Mouse (Mus musculus): ENCODE results near the gene Tmem179. TPM values are rescaled to one million over a fixed set of nuclear protein-coding genes. Genes with fewer than 3 reads are reported as not detected.

Tmem179 gene
- polyA plus RNA-seq, 1 experiment from 2014 or later, result 84.4 TPM

GRCm38 (mm10) chr12:112490444-112490939 lies 26.1 kb downstream of the Tmem179 start:
- Histone ChIP-seq H3K27ac (replicated peaks) (no peak overlapping the region), H3K9me3 (no peaks in the 10 kb centered on the region), H3K27me3 (no peaks in the 10 kb centered on the region), H3K36me3 (no peaks in the 10 kb centered on the region), H3K4me1 (replicated peaks) (peaks cover 9% of the 10 kb centered on the region; the same call in 1 of the 2 replicates), H3K9ac (no peak overlapping the region), H3K4me3 (no peak overlapping the region), H3K4me2 (no peak overlapping the region)
- WGBS, result 37% methylated on average over 3 of the region's 3 CpGs
- ATAC-seq (ENCODE audit: low FRiP score, low read depth), result no peak

DNA sequence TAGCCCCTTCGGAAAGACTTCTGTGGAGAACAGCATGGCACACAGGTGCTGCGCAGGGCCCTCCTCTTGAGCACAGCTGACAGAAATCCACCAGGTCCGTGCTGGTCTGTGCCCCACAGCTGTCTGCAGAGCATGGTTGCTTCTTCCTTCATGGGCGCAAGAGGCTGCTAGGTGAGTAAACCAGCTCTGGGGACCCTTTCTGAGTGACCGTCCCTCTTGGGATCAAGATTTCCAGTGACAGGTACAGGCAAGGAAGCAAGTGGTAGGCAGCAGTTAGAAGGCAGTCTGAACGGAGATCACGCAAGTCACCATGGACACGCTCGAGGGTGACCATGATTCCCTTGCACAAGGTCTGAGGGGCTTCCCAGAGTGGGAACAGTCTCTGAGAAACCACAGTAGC lies 27.0 kb downstream of the Tmem179 start:
- H3K9me3 ChIP-seq, result no peaks in the 10 kb centered on the region
- H3K27ac ChIP-seq (replicated peaks), result no peak overlapping the region
- H3K36me3 ChIP-seq, result no peaks in the 10 kb centered on the region
- H3K4me1 ChIP-seq (replicated peaks), result peaks cover 9% of the 10 kb centered on the region; the same call in 1 of the 2 replicates
- H3K27me3 ChIP-seq, result no peaks in the 10 kb centered on the region
- WGBS, result 94% methylated on average over 9 of the region's 9 CpGs
- ATAC-seq (ENCODE audit: low FRiP score, low read depth), result no peak
- H3K9ac ChIP-seq, result no peak overlapping the region
- no peak overlapping the region for H3K4me2 ChIP-seq
- H3K4me3 ChIP-seq, result no peak overlapping the region

DNA sequence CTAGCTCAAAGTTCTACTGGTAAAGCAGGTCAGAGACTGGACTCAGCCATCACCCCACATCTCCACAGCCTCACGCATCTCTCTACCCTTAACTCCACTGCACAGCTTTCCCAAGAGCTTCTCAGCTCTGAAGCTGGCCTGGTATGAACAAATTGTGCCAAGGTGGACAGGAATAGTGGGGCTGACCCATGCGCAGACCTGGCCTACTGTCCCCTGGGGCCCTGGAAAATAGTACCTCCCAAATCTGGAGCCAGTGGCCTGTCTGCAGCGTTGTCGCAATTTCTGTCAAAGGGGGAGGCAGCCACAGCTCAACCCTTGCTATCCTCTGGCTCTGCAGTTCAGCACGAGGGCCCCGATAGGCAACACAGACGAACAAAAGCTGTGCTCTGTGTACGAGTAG lies 27.4 kb downstream of the Tmem179 start, which contains the start of gene A530016L24Rik:
A530016L24Rik (plus strand) TSS at position 315 of the 400 bp plus-strand sequence.
- Histone ChIP-seq H3K9me3 (no peaks in the 10 kb centered on the region), H3K27me3 (no peaks in the 10 kb centered on the region), H3K27ac (replicated peaks) (no peak within 1 kb of the TSS), H3K9ac (no peak within 1 kb of the TSS), H3K36me3 (no peaks in the 10 kb centered on the region), H3K4me1 (replicated peaks) (peaks cover 10% of the 10 kb centered on the region; the same call in 1 of the 2 replicates), H3K4me3 (no peak within 1 kb of the TSS), H3K4me2 (no peak within 1 kb of the TSS)
- WGBS, result 93% methylated on average over 8 of the region's 8 CpGs
- ATAC-seq (ENCODE audit: low FRiP score, low read depth), result no peak

GRCm38 (mm10) chr12:112473777-112474176 lies 42.8 kb downstream of the Tmem179 start:
- no peak overlapping the region for H3K4me3 ChIP-seq
- peak; percentile 74 for ATAC-seq (ENCODE audit: low FRiP score, low read depth)
- 16% methylated on average over 9 of the region's 9 CpGs for WGBS
- peaks cover 19% of the 10 kb centered on the region for H3K27me3 ChIP-seq
- H3K9ac ChIP-seq, result no peak overlapping the region
- no peak overlapping the region for H3K4me2 ChIP-seq
- H3K9me3 ChIP-seq, result no peaks in the 10 kb centered on the region
- H3K4me1 ChIP-seq (replicated peaks), result peaks cover 11% of the 10 kb centered on the region
- H3K36me3 ChIP-seq, result no peaks in the 10 kb centered on the region
- H3K27ac ChIP-seq (replicated peaks), result no peak overlapping the region

- Histone ChIP-seq H3K4me3 (no peak overlapping the region), H3K27me3 (peaks cover 23% of the 10 kb centered on the region), H3K36me3 (no peaks in the 10 kb centered on the region), H3K9me3 (no peaks in the 10 kb centered on the region), H3K27ac (replicated peaks) (no peak overlapping the region), H3K4me1 (replicated peaks) (peaks cover 15% of the 10 kb centered on the region), H3K4me2 (no peak overlapping the region), H3K9ac (no peak overlapping the region)
- ATAC-seq (ENCODE audit: low FRiP score, low read depth), result no peak
- WGBS, result 36% methylated on average over 5 of the region's 5 CpGs
Measured at GRCm38 (mm10) chr12:112470216-112470615, 46.3 kb downstream of the Tmem179 start.

- 78% methylated on average over 7 of the region's 7 CpGs for WGBS
- H3K36me3 ChIP-seq, result no peaks in the 10 kb centered on the region
- no peak overlapping the region for H3K9ac ChIP-seq
- H3K4me2 ChIP-seq, result no peak overlapping the region
- ATAC-seq (ENCODE audit: low FRiP score, low read depth), result no peak
- no peak overlapping the region for H3K4me3 ChIP-seq
- no peaks in the 10 kb centered on the region for H3K9me3 ChIP-seq
- no peak overlapping the region for H3K27ac ChIP-seq (replicated peaks)
- H3K27me3 ChIP-seq, result peaks cover 17% of the 10 kb centered on the region; the same call in 1 of the 2 replicates
- H3K4me1 ChIP-seq (replicated peaks), result peaks cover 21% of the 10 kb centered on the region
Measured at GRCm38 (mm10) chr12:112469393-112469792, 47.2 kb downstream of the Tmem179 start.

DNA sequence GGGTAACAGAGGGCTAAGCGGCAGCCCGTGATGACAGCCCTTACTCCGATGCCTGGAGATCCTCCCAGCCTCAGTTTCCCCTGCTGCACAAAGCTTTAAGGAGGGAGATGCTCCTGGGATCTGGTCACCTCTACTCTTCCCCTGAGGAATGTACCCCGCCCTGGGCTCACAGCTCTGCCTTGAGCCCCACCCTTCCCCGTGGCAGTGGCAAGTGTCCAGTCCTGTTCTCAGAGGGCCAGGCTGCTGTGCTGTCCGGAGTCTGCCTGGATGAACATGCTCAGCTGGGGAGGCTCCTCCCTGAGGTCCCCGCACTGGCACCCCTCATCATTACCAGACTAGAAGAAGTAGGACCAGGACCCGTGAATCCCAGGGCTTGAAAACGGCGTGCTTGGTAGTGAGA lies 49.2 kb downstream of the Tmem179 start:
- no peak overlapping the region for H3K27ac ChIP-seq (replicated peaks)
- H3K36me3 ChIP-seq, result no peaks in the 10 kb centered on the region
- H3K4me2 ChIP-seq, result no peak overlapping the region
- H3K9me3 ChIP-seq, result no peaks in the 10 kb centered on the region
- H3K4me3 ChIP-seq, result no peak overlapping the region
- H3K27me3 ChIP-seq, result 0 out of 2 replicates have a peak, but pooled peaks cover 10% of the 10 kb centered on the region
- 81% methylated on average over 10 of the region's 10 CpGs for WGBS
- ATAC-seq (ENCODE audit: low FRiP score, low read depth), result no peak
- H3K9ac ChIP-seq, result no peak overlapping the region
- H3K4me1 ChIP-seq (replicated peaks), result peaks cover 18% of the 10 kb centered on the region

DNA sequence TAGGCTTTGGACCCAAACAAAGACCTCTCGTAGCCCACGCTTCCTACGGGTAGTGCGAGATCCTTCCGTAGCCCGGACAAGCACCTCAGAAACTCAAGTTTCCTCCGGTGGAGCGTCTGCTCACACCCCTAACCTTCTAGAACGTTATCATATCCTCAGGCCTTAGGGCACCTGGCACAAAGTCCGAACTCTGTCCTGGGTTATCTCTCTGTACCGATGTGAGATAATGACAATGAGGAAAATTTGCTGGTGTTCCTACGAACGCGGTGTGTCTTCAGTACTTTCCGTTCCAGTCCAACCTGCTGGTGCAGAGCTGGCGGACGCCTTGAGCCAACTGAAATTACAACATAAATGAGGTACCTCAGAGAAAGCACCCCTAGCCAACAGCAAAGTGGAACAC lies 50.6 kb downstream of the Tmem179 start:
- WGBS, result 93% methylated on average over 17 of the region's 17 CpGs
- H3K4me3 ChIP-seq, result no peak overlapping the region
- no peak for ATAC-seq (ENCODE audit: low FRiP score, low read depth)

GRCm38 (mm10) chr12:112464516-112464915 lies 52.0 kb downstream of the Tmem179 start:
- Histone ChIP-seq H3K4me1 (replicated peaks) (peaks cover 10% of the 10 kb centered on the region; the same call in 1 of the 2 replicates), H3K4me2 (no peak overlapping the region), H3K9me3 (no peaks in the 10 kb centered on the region), H3K4me3 (no peak overlapping the region), H3K27me3 (0 out of 2 replicates have a peak, but pooled peaks cover 12% of the 10 kb centered on the region), H3K9ac (no peak overlapping the region), H3K27ac (replicated peaks) (no peak overlapping the region), H3K36me3 (no peaks in the 10 kb centered on the region)
- 77% methylated on average over 3 of the region's 3 CpGs for WGBS
- no peak for ATAC-seq (ENCODE audit: low FRiP score, low read depth)

More for the DNA sequence above, 50.6 kb downstream of the Tmem179 start:
- 0 out of 2 replicates have a peak, but pooled peaks cover 11% of the 10 kb centered on the region for H3K27me3 ChIP-seq
- H3K4me1 ChIP-seq (replicated peaks), result peaks cover 18% of the 10 kb centered on the region
- no peaks in the 10 kb centered on the region for H3K36me3 ChIP-seq
- H3K27ac ChIP-seq (replicated peaks), result no peak overlapping the region
- H3K9ac ChIP-seq, result no peak overlapping the region
- H3K9me3 ChIP-seq, result no peaks in the 10 kb centered on the region
- no peak overlapping the region for H3K4me2 ChIP-seq

DNA sequence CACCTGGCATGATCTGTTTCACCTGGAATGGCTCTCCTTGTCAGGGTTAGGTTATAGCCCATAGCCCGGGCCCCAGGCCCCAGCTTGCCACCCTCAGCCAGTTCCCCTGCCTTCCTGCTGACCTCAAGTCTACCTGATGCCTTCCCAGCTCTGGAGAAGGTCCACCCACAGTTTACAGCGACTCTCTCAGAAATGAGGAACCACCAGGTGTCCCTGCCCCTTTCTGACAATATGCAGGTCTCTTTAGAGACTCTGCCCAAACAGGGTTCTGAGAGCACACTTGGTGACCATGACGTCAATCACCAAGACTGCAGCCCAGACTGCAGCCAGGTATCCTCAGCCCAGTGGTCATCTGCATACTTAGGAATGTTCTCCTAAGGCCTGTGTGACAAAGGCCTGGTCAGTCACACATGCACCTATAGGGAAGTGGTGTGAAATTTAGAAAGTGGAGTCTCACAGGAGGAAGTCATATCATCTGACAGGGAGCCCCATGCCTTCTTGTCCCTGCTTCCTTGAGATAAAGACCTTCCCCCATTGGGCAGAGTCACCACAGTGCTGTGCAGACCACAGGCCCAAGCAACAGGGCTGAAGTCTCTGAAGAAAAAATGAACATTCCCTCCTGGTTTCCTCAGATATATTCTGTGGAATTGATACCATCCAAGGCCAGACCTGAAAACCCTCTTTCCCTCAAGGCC lies 52.6 kb downstream of the Tmem179 start:
- ATAC-seq (ENCODE audit: low FRiP score, low read depth), result no peak
- H3K4me2 ChIP-seq, result no peak overlapping the region
- H3K9me3 ChIP-seq, result no peaks in the 10 kb centered on the region
- H3K4me3 ChIP-seq, result no peak overlapping the region
- H3K27me3 ChIP-seq, result 0 out of 2 replicates have a peak, but pooled peaks cover 11% of the 10 kb centered on the region
- H3K36me3 ChIP-seq, result no peaks in the 10 kb centered on the region
- H3K4me1 ChIP-seq (replicated peaks), result peaks cover 10% of the 10 kb centered on the region; the same call in 1 of the 2 replicates
- H3K27ac ChIP-seq (replicated peaks), result no peak overlapping the region
- no peak overlapping the region for H3K9ac ChIP-seq
- WGBS, result 82% methylated on average over 3 of the region's 3 CpGs

DNA sequence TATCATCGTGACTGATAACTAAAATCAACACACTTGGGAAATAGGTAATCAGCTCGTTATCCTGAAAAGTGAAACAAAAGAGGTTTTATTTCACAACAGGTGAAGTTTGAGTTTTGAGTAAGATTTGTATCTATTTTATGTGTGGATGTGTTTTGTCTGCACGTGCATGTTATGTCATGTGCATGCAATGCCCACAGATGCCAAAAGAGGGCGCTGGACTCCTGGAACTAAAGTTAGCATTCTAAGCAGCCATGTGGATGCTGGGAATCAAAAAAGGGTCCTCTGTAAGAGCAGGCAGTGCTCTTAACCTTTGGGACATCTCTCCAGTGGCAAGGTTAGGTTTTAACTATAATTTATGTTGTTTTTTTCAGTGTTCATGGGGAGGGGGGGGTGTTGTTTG lies 53.3 kb downstream of the Tmem179 start:
- WGBS, result 77% methylated on average over 4 of the region's 4 CpGs
- Histone ChIP-seq H3K27ac (replicated peaks) (no peak overlapping the region), H3K9ac (no peak overlapping the region), H3K36me3 (no peaks in the 10 kb centered on the region), H3K27me3 (0 out of 2 replicates have a peak, but pooled peaks cover 8% of the 10 kb centered on the region), H3K4me1 (replicated peaks) (peaks cover 12% of the 10 kb centered on the region), H3K4me3 (no peak overlapping the region), H3K9me3 (no peaks in the 10 kb centered on the region), H3K4me2 (no peak overlapping the region)
- ATAC-seq (ENCODE audit: low FRiP score, low read depth), result no peak

- no peak for ATAC-seq (ENCODE audit: low FRiP score, low read depth)
- H3K27ac ChIP-seq (replicated peaks), result no peak overlapping the region
- H3K27me3 ChIP-seq, result 0 out of 2 replicates have a peak, but pooled peaks cover 8% of the 10 kb centered on the region
- no peak overlapping the region for H3K4me3 ChIP-seq
- no peak overlapping the region for H3K9ac ChIP-seq
- 51% methylated on average over 12 of the region's 12 CpGs for WGBS
- peaks cover 20% of the 10 kb centered on the region for H3K4me1 ChIP-seq (replicated peaks)
- H3K4me2 ChIP-seq, result no peak overlapping the region
- H3K9me3 ChIP-seq, result no peaks in the 10 kb centered on the region
- no peaks in the 10 kb centered on the region for H3K36me3 ChIP-seq
Measured at GRCm38 (mm10) chr12:112462423-112462822, 54.1 kb downstream of the Tmem179 start.
